Mouse (Mus musculus) left cerebral cortex, adult 8-10 months (tissue): ENCODE results near the gene Olfr648. TPM values are rescaled to one million over a fixed set of nuclear protein-coding genes. Genes with fewer than 3 reads are reported as not detected.

Source experiments
- DNase-seq, 2 experiments: peaks; one replicate each; pipeline ENCODE4 v3.0.0; 2022; ENCODE audit warnings: low spot score in 2 of 2
- total RNA-seq, 4 experiments: library from RNA; stranded (reverse); gene quantifications; 2 replicates each; pipeline ENCODE4 v1.2.4; 2022

The Olfr648 gene
- total RNA-seq: under 1 TPM in 3 of 4 experiments, not detected in 1; 0.25 to 0.46 (median 0.28) TPM

GRCm38 (mm10) chr7:104183292-104183691 lies at the start of gene Olfr648:
Olfr648 (minus strand) TSS chr7:104183392.
- DNase-seq: no peak

DNA sequence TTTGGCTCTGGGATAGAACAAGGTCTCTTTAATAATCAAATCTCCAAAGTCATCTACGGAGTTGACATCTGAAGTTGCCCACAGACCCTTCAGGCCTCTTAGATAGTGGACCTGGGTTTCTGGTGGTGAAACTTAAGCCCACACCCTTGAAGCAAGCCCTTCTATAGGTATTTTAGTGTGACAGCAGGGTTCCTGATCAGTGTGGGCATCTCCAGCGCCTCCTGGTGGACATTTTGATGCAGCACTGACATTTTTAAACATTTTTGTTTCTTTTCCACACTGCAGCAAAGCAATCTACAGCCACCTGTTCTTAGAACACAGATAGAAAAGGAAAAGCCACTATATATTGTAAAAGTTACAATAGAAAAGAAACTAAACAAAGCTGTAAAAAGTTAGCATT lies 48.0 kb upstream of the Olfr648 start:
- no peak for DNase-seq

GRCm38 (mm10) chr7:104218701-104219569 lies 35.7 kb upstream of the Olfr648 start, which contains the start of gene Trim6:
Trim6 (plus strand) TSS chr7:104218793.
- DNase-seq: peak in 1 of 2 experiments; percentile 2

GRCm38 (mm10) chr7:104217881-104218280 lies 34.7 kb upstream of the Olfr648 start:
- DNase-seq: no peak

DNA sequence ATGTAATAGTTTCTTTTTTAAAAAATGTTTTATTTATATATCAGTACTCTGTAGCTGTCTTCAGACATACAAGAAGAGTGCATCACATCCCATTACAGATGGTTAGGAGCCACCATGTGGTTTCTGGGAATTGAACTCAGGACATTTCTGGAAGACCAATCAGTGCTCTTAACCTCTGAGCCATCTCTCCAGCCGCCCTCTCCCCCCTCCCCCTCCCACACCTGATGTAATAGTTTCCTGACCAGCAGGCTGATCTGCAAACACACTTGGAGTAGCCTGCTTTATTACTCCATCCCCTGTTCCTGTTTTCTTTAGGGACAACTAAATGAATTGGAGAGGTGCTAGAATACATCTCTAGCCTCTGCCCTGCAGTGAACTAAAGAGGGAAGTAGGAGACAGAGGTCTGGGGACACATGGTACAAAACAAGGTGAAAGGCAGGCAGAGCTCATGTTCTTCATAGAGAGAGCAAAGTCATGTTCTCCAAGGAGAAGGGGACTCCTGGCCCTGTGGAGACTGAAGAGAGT lies 32.9 kb upstream of the Olfr648 start:
- DNase-seq: no peak

DNA sequence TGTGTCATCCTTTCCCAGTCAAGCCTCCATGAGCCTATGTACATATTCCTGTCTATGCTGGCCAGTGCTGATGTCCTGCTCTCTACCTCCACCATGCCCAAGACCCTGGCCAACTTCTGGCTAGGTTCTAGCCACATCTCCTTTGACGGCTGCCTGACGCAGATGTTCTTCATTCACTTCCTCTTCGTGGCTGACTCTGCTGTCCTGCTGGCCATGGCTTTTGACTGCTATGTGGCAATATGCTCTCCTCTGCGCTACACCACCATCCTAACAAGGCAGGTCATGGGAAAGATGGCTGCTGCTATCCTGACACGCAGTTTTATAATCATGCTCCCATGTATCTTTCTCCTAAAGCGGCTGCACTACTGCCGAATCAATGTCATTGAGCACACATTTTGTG lies 23.0 kb upstream of the Olfr648 start:
- DNase-seq: no peak

DNA sequence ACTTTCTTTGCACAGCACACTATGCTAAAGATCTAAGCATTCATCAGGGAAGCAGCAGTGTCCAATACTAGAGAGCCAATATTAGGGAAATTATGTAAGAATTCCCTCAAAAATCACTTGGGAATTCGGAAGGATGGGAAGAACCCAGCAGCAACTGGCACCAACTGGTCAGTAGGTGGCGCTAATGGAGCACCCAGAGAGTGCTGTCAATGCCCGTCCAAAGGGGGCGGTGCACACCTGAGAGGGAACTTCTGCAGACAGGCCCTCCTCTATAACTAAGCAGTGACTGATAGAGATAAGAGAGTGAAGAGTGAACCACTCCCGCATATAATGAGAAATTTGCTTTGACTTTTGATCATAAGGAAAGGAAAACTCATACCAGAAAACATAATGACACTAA lies 16.6 kb upstream of the Olfr648 start:
- DNase-seq: no peak

- DNase-seq: no peak
These were observed 12.7 kb upstream of the Olfr648 start, which contains the start of gene Olfr649 for GRCm38 (mm10) chr7:104195885-104196284. Olfr649 (minus strand) TSS chr7:104195985.

DNA sequence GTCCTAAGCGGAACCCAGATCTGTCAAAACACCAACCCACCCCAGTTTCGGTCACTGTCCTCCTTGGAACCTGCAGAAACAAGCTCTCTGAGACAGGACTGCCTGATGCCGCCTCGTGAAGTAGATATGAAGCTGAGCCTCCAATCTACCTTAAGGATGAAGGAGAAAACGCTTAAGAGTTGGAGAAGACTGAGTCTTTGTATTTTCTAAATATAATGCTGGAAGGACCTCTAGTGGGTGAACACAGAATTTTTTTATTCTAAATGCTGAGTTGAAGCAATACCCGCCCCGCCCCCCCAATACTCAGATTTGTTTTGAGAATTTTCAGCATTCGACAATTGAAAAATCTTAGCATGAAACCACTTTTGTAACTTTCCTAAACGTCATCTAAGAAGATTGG lies 8.1 kb upstream of the Olfr648 start:
- no peak for DNase-seq

- no peak for DNase-seq
These were observed 4.1 kb downstream of the Olfr648 start for GRCm38 (mm10) chr7:104179074-104179473.

GRCm38 (mm10) chr7:104178422-104179054 lies 4.7 kb downstream of the Olfr648 start:
- no peak for DNase-seq

DNA sequence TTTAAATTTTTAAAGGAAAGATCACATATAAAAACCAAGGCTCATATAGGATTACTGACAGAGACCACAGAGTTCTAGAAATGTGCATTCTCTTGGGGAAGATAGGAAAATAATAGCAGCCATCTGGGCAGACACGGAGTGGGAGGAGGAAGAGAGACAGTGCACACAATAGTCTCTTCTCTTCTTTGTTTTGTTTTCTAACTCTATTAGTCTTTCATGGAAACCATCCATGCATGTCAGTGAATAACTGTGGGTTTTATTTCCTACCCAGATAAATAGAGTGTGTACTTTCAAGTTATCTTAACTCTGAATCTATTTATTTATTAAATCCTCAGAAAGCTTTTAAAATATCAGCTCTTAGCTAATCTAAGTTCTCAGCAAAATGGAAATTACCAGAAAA lies 8.1 kb downstream of the Olfr648 start:
- no peak for DNase-seq

GRCm38 (mm10) chr7:104169634-104170204 lies 13.5 kb downstream of the Olfr648 start:
- DNase-seq: no peak

GRCm38 (mm10) chr7:104167105-104167504 lies 16.1 kb downstream of the Olfr648 start:
- DNase-seq: no peak

- no peak for DNase-seq
These were observed 32.7 kb downstream of the Olfr648 start, which contains the start of gene Ubqlnl for GRCm38 (mm10) chr7:104150456-104150855. Ubqlnl (minus strand) TSS chr7:104150556.

DNA sequence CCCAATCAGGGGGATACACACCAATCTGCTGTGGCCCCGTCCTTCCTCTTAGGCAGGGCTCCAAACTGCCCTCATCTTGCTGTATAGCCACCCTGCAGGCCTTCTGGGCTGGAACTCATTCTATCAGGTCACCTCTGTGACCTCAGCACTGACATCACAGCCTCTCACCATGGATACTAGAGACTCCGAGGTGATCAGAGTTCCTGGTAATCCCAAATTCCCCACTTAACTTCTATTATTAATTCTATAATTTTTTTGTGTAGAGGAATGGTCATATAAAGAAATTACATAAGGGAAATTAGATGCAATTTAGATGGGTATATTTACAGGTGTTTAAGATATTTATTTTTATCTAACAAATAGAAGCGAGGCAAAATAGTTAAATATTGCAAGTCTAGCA lies 40.0 kb downstream of the Olfr648 start, which contains the start of gene Ubqln3:
Gene Ubqln3, minus strand, starts transcription at position 101 of the 400 bp plus-strand sequence.
- DNase-seq: no peak

DNA sequence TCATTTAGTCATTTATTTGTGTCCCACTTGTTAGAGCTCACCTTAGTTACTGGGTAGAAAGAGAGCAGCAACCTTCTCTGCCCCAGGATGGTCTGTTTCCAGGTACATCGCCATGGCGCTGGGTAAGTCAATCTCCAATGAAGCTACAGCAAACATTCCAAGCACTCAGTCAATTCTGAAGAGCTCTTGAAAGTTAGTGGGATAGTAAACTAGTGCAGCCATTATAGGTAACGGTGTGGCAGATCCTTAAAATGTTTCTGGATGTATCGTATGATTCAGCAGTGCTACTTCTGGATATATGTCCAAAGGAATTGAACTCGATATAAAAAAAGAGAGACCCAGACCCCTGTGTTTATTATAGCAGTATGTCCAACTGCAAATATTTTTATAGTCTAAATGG lies 45.9 kb downstream of the Olfr648 start, which contains the start of gene Olfr643:
Gene Olfr643, minus strand, starts transcription at position 101 of the 400 bp plus-strand sequence.
- no peak for DNase-seq

GRCm38 (mm10) chr7:104129726-104130125 lies 53.5 kb downstream of the Olfr648 start, which contains the start of gene Ubqln5:
Ubqln5 (minus strand) TSS chr7:104129826.
- DNase-seq: no peak
